Mouse (Mus musculus) brain, embryonic 14.5 days (tissue): ENCODE measurements around the gene Lrrc20.

ENCODE experiments used
- CTCF ChIP-seq: fragments of 200-500 bp; IDR thresholded peaks from 2 replicates; pipeline ENCODE4 v1.5.1; 2012; ENCODE audit warnings: inconsistent platforms, mild to moderate bottlenecking, moderate library complexity, borderline replicate concordance; ENCODE audit not compliant: insufficient read depth, insufficient read length; ENCODE audit errors: extremely low read depth
- POLR2A ChIP-seq: fragments of 200-500 bp; IDR thresholded peaks from 2 replicates; pipeline ENCODE4 v1.6.1; 2012; ENCODE audit warnings: mild to moderate bottlenecking, inconsistent platforms, borderline replicate concordance; ENCODE audit not compliant: poor library complexity, insufficient read depth, insufficient read length, severe bottlenecking; ENCODE audit errors: extremely low read depth

- TF ChIP-seq POLR2A = no peak
- no peak for TF ChIP-seq CTCF
Measured at GRCm38 (mm10) chr10:61558631-61559030, 83.0 kb downstream of the Lrrc20 start.
